Mouse (Mus musculus) CD8-positive naive resting alpha-beta T cell, adult 57 days (primary cell): ENCODE data around the gene Syngr3. TPM values are rescaled to one million over a fixed set of nuclear protein-coding genes. Genes with fewer than 3 reads are reported as not detected.

Experiments
- total RNA-seq: library from RNA; stranded (reverse); gene quantifications from one replicate; pipeline ENCODE4 v1.2.4, GENCODE M21; 2023

Syngr3 gene
- total RNA-seq: not detected

GRCm38 (mm10) chr17:24689251-24690081, at the start of gene Syngr3:
Gene Syngr3, minus strand, starts transcription at chr17:24689955.

GRCm38 (mm10) chr17:24736330-24737051, 46.7 kb upstream of the Syngr3 start, which contains the start of gene Msrb1:
Gene Msrb1, plus strand, starts transcription at chr17:24736642.

GRCm38 (mm10) chr17:24727618-24728017, 37.9 kb upstream of the Syngr3 start, which contains the start of gene Rpl3l:
Gene Rpl3l, plus strand, starts transcription at chr17:24727820.

DNA sequence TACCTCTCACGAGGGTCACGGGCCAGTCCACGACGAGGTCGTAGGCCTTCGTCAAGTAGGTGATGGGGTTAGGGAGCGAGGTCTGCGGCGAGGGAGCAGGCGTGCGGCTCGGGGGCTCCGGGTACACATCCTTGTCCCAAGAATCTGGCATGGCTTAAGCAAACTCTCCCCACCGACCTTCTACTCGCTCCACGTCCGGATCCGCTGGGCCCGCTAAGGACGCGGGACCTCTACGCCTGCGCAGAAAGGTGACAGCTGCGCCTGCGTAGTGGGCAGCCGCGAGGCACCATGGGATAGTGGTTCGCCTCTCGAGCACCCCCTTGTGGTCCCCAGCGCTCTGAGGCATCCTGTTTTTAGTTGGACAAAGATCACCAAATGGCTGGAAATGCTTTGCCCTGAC, 34.4 kb upstream of the Syngr3 start, which contains the start of gene Ndufb10:
Ndufb10 (minus strand) TSS at position 295 of the 400 bp plus-strand sequence.

GRCm38 (mm10) chr17:24717943-24718342, 28.2 kb upstream of the Syngr3 start, which contains the start of the genes Rnf151 and Rps2:
Gene Rnf151, minus strand, starts transcription at chr17:24718063.
Gene Rps2, plus strand, starts transcription at chr17:24718116.

DNA sequence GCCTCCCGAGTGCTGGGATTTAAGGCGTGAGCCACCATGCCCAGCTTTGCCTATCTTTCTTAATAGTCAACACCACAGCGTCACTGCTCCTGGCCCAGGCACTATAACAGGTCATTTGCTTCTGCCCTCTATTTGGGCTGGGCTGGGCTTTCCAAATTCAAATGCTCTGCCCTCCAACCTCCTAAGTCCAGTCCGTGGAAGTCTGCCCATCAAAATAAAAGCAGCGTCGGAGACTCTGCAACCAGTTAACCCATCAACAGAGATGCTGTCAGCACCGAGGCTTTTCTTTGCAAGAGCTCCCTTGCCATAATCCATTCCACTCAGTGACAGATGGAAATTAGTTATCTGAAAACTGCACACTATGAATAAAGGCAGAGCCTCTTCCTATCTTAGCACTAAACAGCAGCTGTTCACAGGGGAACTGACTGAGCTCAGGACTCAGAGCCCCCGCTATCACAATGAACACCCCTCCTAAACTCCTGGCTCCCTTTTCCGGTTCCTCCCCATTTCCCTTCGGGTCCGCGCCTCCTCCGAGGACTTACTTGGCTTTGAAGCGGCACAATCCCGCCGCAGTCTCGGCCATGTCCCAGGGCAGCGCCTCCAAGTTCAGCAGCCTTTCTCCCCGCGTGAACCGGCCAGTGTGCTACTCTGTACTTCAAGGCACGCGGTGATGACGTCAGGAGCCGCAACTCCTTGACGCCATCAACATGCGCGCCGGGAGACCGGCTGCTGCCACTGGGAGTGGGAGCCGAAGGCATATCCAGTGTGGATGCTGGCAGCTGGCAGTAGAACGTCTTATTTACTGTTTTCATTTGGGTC, 17.4 kb upstream of the Syngr3 start, which contains the start of gene Tbl3:
Tbl3 (minus strand) TSS at position 679 of the 819 bp plus-strand sequence.

GRCm38 (mm10) chr17:24696011-24696697, 6.4 kb upstream of the Syngr3 start, which contains the start of the genes Gfer and Noxo1:
Gene Gfer, minus strand, starts transcription at chr17:24696156.
Gene Noxo1, plus strand, starts transcription at chr17:24696234.

GRCm38 (mm10) chr17:24669545-24670245, 20.1 kb downstream of the Syngr3 start, which contains the start of gene Zfp598:
Gene Zfp598, plus strand, starts transcription at chr17:24669687.

GRCm38 (mm10) chr17:24658017-24658758, 31.6 kb downstream of the Syngr3 start, which contains the start of gene Npw:
Gene Npw, minus strand, starts transcription at chr17:24658457.

GRCm38 (mm10) chr17:24650070-24650616, 39.6 kb downstream of the Syngr3 start, which contains the start of gene Slc9a3r2:
Gene Slc9a3r2, minus strand, starts transcription at chr17:24650327.

Other genes with a start within 250 kb of the Syngr3 start
- gene Dnase1l2, start 246.8 kb downstream of the Syngr3 start, total RNA-seq: 4.8 TPM
- gene E4f1, start 219.6 kb downstream of the Syngr3 start, total RNA-seq: 73.9 TPM
- 14.1 TPM for gene Pgp, start 219.6 kb downstream of the Syngr3 start, total RNA-seq
- 0.80 TPM for gene Bricd5, start 216.1 kb downstream of the Syngr3 start, total RNA-seq
- gene Mlst8, start 210.9 kb downstream of the Syngr3 start, total RNA-seq: 23.8 TPM
- gene Caskin1, start 201.4 kb downstream of the Syngr3 start, total RNA-seq: not detected
- gene Traf7, start 162.0 kb downstream of the Syngr3 start, total RNA-seq: 183 TPM
- gene Rab26, start 155.7 kb downstream of the Syngr3 start, total RNA-seq: 2.7 TPM
- 74.3 TPM for gene Pkd1, start 140.1 kb downstream of the Syngr3 start, total RNA-seq
- gene Tsc2, start 57.3 kb downstream of the Syngr3 start, total RNA-seq: 70.5 TPM
- 4.3 TPM for gene Nthl1, start 57.3 kb downstream of the Syngr3 start, total RNA-seq
- gene Slc9a3r2, start 39.6 kb downstream of the Syngr3 start, total RNA-seq: not detected
- gene Npw, start 31.5 kb downstream of the Syngr3 start, total RNA-seq: not detected
- 62.1 TPM for gene Zfp598, start 20.3 kb downstream of the Syngr3 start, total RNA-seq
- 12.7 TPM for gene Gfer, start 6.2 kb upstream of the Syngr3 start, total RNA-seq
- gene Noxo1, start 6.3 kb upstream of the Syngr3 start, total RNA-seq: 2.0 TPM
- 26.6 TPM for gene Tbl3, start 17.7 kb upstream of the Syngr3 start, total RNA-seq
- not detected for gene Rnf151, start 28.1 kb upstream of the Syngr3 start, total RNA-seq
- 1,667 TPM for gene Rps2, start 28.2 kb upstream of the Syngr3 start, total RNA-seq
- 68.1 TPM for gene Ndufb10, start 34.5 kb upstream of the Syngr3 start, total RNA-seq
- not detected for gene Rpl3l, start 37.9 kb upstream of the Syngr3 start, total RNA-seq
- 32.5 TPM for gene Msrb1, start 46.7 kb upstream of the Syngr3 start, total RNA-seq
- not detected for gene Hs3st6, start 63.0 kb upstream of the Syngr3 start, total RNA-seq
- not detected for gene Meiob, start 114.3 kb upstream of the Syngr3 start, total RNA-seq
- 33.1 TPM for gene Hagh, start 150.2 kb upstream of the Syngr3 start, total RNA-seq
- 2.0 TPM for gene Fahd1, start 160.4 kb upstream of the Syngr3 start, total RNA-seq
- gene Igfals, start 176.0 kb upstream of the Syngr3 start, total RNA-seq: 0.67 TPM
- gene Nubp2, start 196.4 kb upstream of the Syngr3 start, total RNA-seq: 53.6 TPM
- gene Spsb3, start 196.7 kb upstream of the Syngr3 start, total RNA-seq: 28.9 TPM
- 66.2 TPM for gene Eme2, start 205.1 kb upstream of the Syngr3 start, total RNA-seq
- gene Mrps34, start 205.2 kb upstream of the Syngr3 start, total RNA-seq: 44.8 TPM
- gene Nme3, start 206.5 kb upstream of the Syngr3 start, total RNA-seq: 24.0 TPM
- 226 TPM for gene Mapk8ip3, start 247.0 kb upstream of the Syngr3 start, total RNA-seq